Mouse (Mus musculus) MEL (cell line): ENCODE data around the gene Tmem203. TPM values are rescaled to one million over a fixed set of nuclear protein-coding genes. Genes with fewer than 3 reads are reported as not detected.

Source experiments
- DNase-seq: peaks from one replicate; pipeline ENCODE4 v3.0.0; 2011; ENCODE audit warnings: low read depth, low spot score
- H3K27ac ChIP-seq: 2 replicates; pipeline ENCODE4 v1.5.1; 2012; ENCODE audit warnings: low read depth, mild to moderate bottlenecking, control low read depth, low read length, moderate library complexity; ENCODE audit not compliant: control insufficient read depth
- H3K27me3 ChIP-seq, 2 experiments: fragments of 150-350 bp in 1 of 2; sonication (generic) in 1 of 2; 2 replicates each; pipeline ENCODE4 v1.6.1; 2012; ENCODE audit warnings: low read length in 2 of 2, mild to moderate bottlenecking in 2 of 2, improper control_type of control experiment in 1 of 2, moderate library complexity in 1 of 2; ENCODE audit not compliant: insufficient read depth in 2 of 2, control insufficient read depth in 1 of 2
- H3K36me3 ChIP-seq, 2 experiments: 2 replicates each; pipeline ENCODE4 v1.6.1; 2012 to 2014; ENCODE audit warnings: low read length in 2 of 2, improper control_type of control experiment in 1 of 2, inconsistent platforms in 1 of 2, mild to moderate bottlenecking in 1 of 2; ENCODE audit not compliant: insufficient read depth in 2 of 2, control insufficient read depth in 1 of 2
- H3K4me1 ChIP-seq, 2 experiments: fragments of 150-350 bp in 1 of 2; sonication (generic) in 1 of 2; 2 replicates each; pipeline ENCODE4 v1.6.1; 2012; ENCODE audit warnings: low read length in 2 of 2, improper control_type of control experiment in 1 of 2, mild to moderate bottlenecking in 1 of 2; ENCODE audit not compliant: insufficient read depth in 2 of 2, control insufficient read depth in 1 of 2
- H3K4me3 ChIP-seq, 2 experiments: fragments of 150-350 bp in 1 of 2; sonication (generic) in 1 of 2; 2 replicates each; pipeline ENCODE4 v1.5.1; 2012; ENCODE audit warnings: low read depth in 2 of 2, low read length in 2 of 2, mild to moderate bottlenecking in 2 of 2, moderate library complexity in 2 of 2, control low read depth in 1 of 2, improper control_type of control experiment in 1 of 2; ENCODE audit not compliant: control insufficient read depth in 1 of 2, insufficient read depth in 1 of 2
- H3K79me2 ChIP-seq: 2 replicates; pipeline ENCODE4 v1.6.1; 2012; ENCODE audit warnings: mild to moderate bottlenecking, low read length, moderate library complexity; ENCODE audit not compliant: control insufficient read depth, poor library complexity, insufficient read depth
- H3K9ac ChIP-seq: 2 replicates; pipeline ENCODE4 v1.6.1; 2012; ENCODE audit warnings: low read depth, mild to moderate bottlenecking, control low read depth, low read length, moderate library complexity; ENCODE audit not compliant: control insufficient read depth, poor library complexity, severe bottlenecking
- H3K9me3 ChIP-seq: fragments of 150-350 bp; sonication (generic); replicated peaks from 2 replicates; pipeline ENCODE4 v1.6.1; 2012; ENCODE audit warnings: mild to moderate bottlenecking, low read length, improper control_type of control experiment, moderate library complexity; ENCODE audit not compliant: insufficient read depth
- CHD2 ChIP-seq: IDR thresholded peaks from 2 replicates; pipeline ENCODE4 v1.6.1; 2011; ENCODE audit warnings: low read length, improper control_type of control experiment
- E2F4 ChIP-seq: IDR thresholded peaks from 2 replicates; pipeline ENCODE4 v1.6.1; 2011; ENCODE audit warnings: low read depth, low read length, improper control_type of control experiment, borderline replicate concordance
- EP300 ChIP-seq, 2 experiments: IDR thresholded peaks; 2 replicates each; pipeline ENCODE4 v1.6.1; 2011; ENCODE audit warnings: improper control_type of control experiment in 2 of 2, low read length in 2 of 2, low read depth in 1 of 2, mild to moderate bottlenecking in 1 of 2
- ETS1 ChIP-seq: IDR thresholded peaks from 2 replicates; pipeline ENCODE4 v1.6.1; 2012; ENCODE audit warnings: low read depth, mild to moderate bottlenecking, inconsistent platforms, low read length, improper control_type of control experiment, moderate library complexity
- GATA1 ChIP-seq: IDR thresholded peaks from 2 replicates; pipeline ENCODE4 v1.6.1; 2011; ENCODE audit warnings: low read depth, low read length, improper control_type of control experiment
- KAT2A ChIP-seq: conservative IDR thresholded peaks from 2 replicates; pipeline ENCODE4 v1.6.1; 2012; ENCODE audit warnings: low read depth, low read length, improper control_type of control experiment, inconsistent platforms
- MAZ ChIP-seq: IDR thresholded peaks from 2 replicates; pipeline ENCODE4 v1.6.1; 2012; ENCODE audit warnings: low read depth, mild to moderate bottlenecking, inconsistent platforms, low read length, improper control_type of control experiment
- MEF2A ChIP-seq: IDR thresholded peaks from 2 replicates; pipeline ENCODE4 v1.6.1; 2014; ENCODE audit warnings: low read depth, mild to moderate bottlenecking, inconsistent platforms, low read length, improper control_type of control experiment; ENCODE audit not compliant: poor library complexity, insufficient replicate concordance, severe bottlenecking; ENCODE audit errors: extremely low read depth
- MXI1 ChIP-seq: IDR thresholded peaks from 2 replicates; pipeline ENCODE4 v1.6.1; 2011; ENCODE audit warnings: mild to moderate bottlenecking, low read depth, low read length, improper control_type of control experiment
- MYB ChIP-seq: IDR thresholded peaks from 2 replicates; pipeline ENCODE4 v1.6.1; 2011; ENCODE audit warnings: mild to moderate bottlenecking, low read depth, low read length, improper control_type of control experiment
- POLR2AphosphoS2 ChIP-seq: IDR thresholded peaks from 2 replicates; pipeline ENCODE4 v1.6.1; 2011; ENCODE audit warnings: low read length, improper control_type of control experiment
- RAD21 ChIP-seq: IDR thresholded peaks from 2 replicates; pipeline ENCODE4 v1.6.1; 2011; ENCODE audit warnings: mild to moderate bottlenecking, low read depth, low read length, improper control_type of control experiment
- SMC3 ChIP-seq: IDR thresholded peaks from 2 replicates; pipeline ENCODE4 v1.6.1; 2011; ENCODE audit warnings: low read depth, low read length, improper control_type of control experiment
- TBP ChIP-seq: IDR thresholded peaks from 2 replicates; pipeline ENCODE4 v1.8.0; 2011; ENCODE audit warnings: low read depth, low read length, improper control_type of control experiment
- UBTF ChIP-seq: IDR thresholded peaks from 2 replicates; pipeline ENCODE4 v1.6.1; 2012; ENCODE audit warnings: low read depth, mild to moderate bottlenecking, inconsistent platforms, low read length, improper control_type of control experiment, moderate library complexity, borderline replicate concordance; ENCODE audit not compliant: insufficient read depth
- ZC3H11A ChIP-seq: IDR thresholded peaks from 2 replicates; pipeline ENCODE4 v1.6.1; 2012; ENCODE audit warnings: low read depth, mild to moderate bottlenecking, inconsistent platforms, low read length, improper control_type of control experiment
- ZKSCAN1 ChIP-seq: IDR thresholded peaks from 2 replicates; pipeline ENCODE4 v1.6.1; 2012; ENCODE audit warnings: low read depth, mild to moderate bottlenecking, inconsistent platforms, low read length, improper control_type of control experiment, moderate library complexity
- ZMIZ1 ChIP-seq: IDR thresholded peaks from 2 replicates; pipeline ENCODE4 v1.6.1; 2012; ENCODE audit warnings: low read depth, mild to moderate bottlenecking, inconsistent platforms, low read length, improper control_type of control experiment, moderate library complexity
- polyA plus RNA-seq, 2 experiments: library from polyadenylated mRNA; stranded (reverse) in 1 of 2; unstranded in 1 of 2; fragments of >175 nt in 1 of 2; fragments of >200 nt in 1 of 2; gene quantifications; 2 replicates each; pipeline versions ENCODE4 v1.2.1 to v1.2.4; 2012; ENCODE audit warnings: low replicate concordance in 2 of 2, low read depth in 1 of 2; ENCODE audit not compliant: insufficient read length in 2 of 2, insufficient read depth in 1 of 2, missing spikeins in 1 of 2
- total RNA-seq: library from RNA; depleted of rRNA; stranded (reverse); fragments of 300-350 nt; gene quantifications from 2 replicates; pipeline ENCODE4 v1.2.3, GENCODE M21; 2012

The Tmem203 gene
- total and polyA plus RNA-seq, 3 experiments: 8.4 to 17.0 TPM; not detected in 1

GRCm38 (mm10) chr2:25289651-25290050 lies 34.4 kb downstream of the Tmem203 start, which contains the start of gene Lrrc26:
Gene Lrrc26 (plus strand): TSS chr2:25289915.
- TF ChIP-seq E2F4 (no peak), KAT2A (no peak), GATA1 (no peak), POLR2AphosphoS2 (no peak), SMC3 (no peak), MEF2A (no peak)
- H3K27me3 ChIP-seq: no peaks in the 10 kb centered on the region
- no peak within 1 kb of the TSS for H3K9ac ChIP-seq
- no peaks in the 10 kb centered on the region for H3K79me2 ChIP-seq
- H3K4me3 ChIP-seq: no peak within 1 kb of the TSS
- H3K4me1 ChIP-seq: peaks cover 7 to 35% of the 10 kb centered on the region in 2 experiments
- H3K36me3 ChIP-seq: peaks cover 0 to 11% of the 10 kb centered on the region in 2 experiments; a peak in 2 of 4 replicates
- H3K27ac ChIP-seq: no peak within 1 kb of the TSS
- H3K9me3 ChIP-seq: no peaks in the 10 kb centered on the region
- DNase-seq: no peak

- Histone ChIP-seq H3K36me3 (peaks cover 0 to 11% of the 10 kb centered on the region in 2 experiments; a peak in 2 of 4 replicates), H3K4me3 (no peak overlapping the region), H3K4me1 (peaks cover 7 to 35% of the 10 kb centered on the region in 2 experiments), H3K9ac (no peak overlapping the region), H3K9me3 (no peaks in the 10 kb centered on the region), H3K27ac (no peak overlapping the region), H3K27me3 (no peaks in the 10 kb centered on the region), H3K79me2 (no peaks in the 10 kb centered on the region)
- TF ChIP-seq UBTF: no peak
- no peak for TF ChIP-seq MXI1
- TF ChIP-seq MAZ: no peak
- TF ChIP-seq ETS1: no peak
- no peak for TF ChIP-seq POLR2AphosphoS2
- TF ChIP-seq CHD2: no peak
- TF ChIP-seq TBP: no peak
- no peak for TF ChIP-seq ZC3H11A
- no peak for TF ChIP-seq RAD21
- TF ChIP-seq MYB: no peak
- TF ChIP-seq ZKSCAN1: no peak
- no peak for TF ChIP-seq E2F4
- TF ChIP-seq EP300 (IDR thresholded peaks at IDR 0.05; ENCODE audit: low read depth in 1 of 2, low read length in 2 of 2): no peak
- TF ChIP-seq ZMIZ1: no peak
- DNase-seq: no peak
Observed at GRCm38 (mm10) chr2:25290101-25290815, 35.0 kb downstream of the Tmem203 start.
